Mouse (Mus musculus) MEL (cell line): ENCODE results near the gene Brms1. TPM values are rescaled to one million over a fixed set of nuclear protein-coding genes. Genes with fewer than 3 reads are reported as not detected.

Source experiments
- DNase-seq: peaks from one replicate; pipeline ENCODE4 v3.0.0; 2011; ENCODE audit warnings: low read depth, low spot score
- H3K27ac ChIP-seq: 2 replicates; pipeline ENCODE4 v1.5.1; 2012; ENCODE audit warnings: low read depth, mild to moderate bottlenecking, control low read depth, low read length, moderate library complexity; ENCODE audit not compliant: control insufficient read depth
- H3K27me3 ChIP-seq, 2 experiments: fragments of 150-350 bp in 1 of 2; sonication (generic) in 1 of 2; 2 replicates each; pipeline ENCODE4 v1.6.1; 2012; ENCODE audit warnings: low read length in 2 of 2, mild to moderate bottlenecking in 2 of 2, improper control_type of control experiment in 1 of 2, moderate library complexity in 1 of 2; ENCODE audit not compliant: insufficient read depth in 2 of 2, control insufficient read depth in 1 of 2
- H3K36me3 ChIP-seq, 2 experiments: 2 replicates each; pipeline ENCODE4 v1.6.1; 2012 to 2014; ENCODE audit warnings: low read length in 2 of 2, improper control_type of control experiment in 1 of 2, inconsistent platforms in 1 of 2, mild to moderate bottlenecking in 1 of 2; ENCODE audit not compliant: insufficient read depth in 2 of 2, control insufficient read depth in 1 of 2
- H3K4me1 ChIP-seq, 2 experiments: fragments of 150-350 bp in 1 of 2; sonication (generic) in 1 of 2; 2 replicates each; pipeline ENCODE4 v1.6.1; 2012; ENCODE audit warnings: low read length in 2 of 2, improper control_type of control experiment in 1 of 2, mild to moderate bottlenecking in 1 of 2; ENCODE audit not compliant: insufficient read depth in 2 of 2, control insufficient read depth in 1 of 2
- H3K4me3 ChIP-seq, 2 experiments: fragments of 150-350 bp in 1 of 2; sonication (generic) in 1 of 2; 2 replicates each; pipeline ENCODE4 v1.5.1; 2012; ENCODE audit warnings: low read depth in 2 of 2, low read length in 2 of 2, mild to moderate bottlenecking in 2 of 2, moderate library complexity in 2 of 2, control low read depth in 1 of 2, improper control_type of control experiment in 1 of 2; ENCODE audit not compliant: control insufficient read depth in 1 of 2, insufficient read depth in 1 of 2
- H3K79me2 ChIP-seq: 2 replicates; pipeline ENCODE4 v1.6.1; 2012; ENCODE audit warnings: mild to moderate bottlenecking, low read length, moderate library complexity; ENCODE audit not compliant: control insufficient read depth, poor library complexity, insufficient read depth
- H3K9ac ChIP-seq: 2 replicates; pipeline ENCODE4 v1.6.1; 2012; ENCODE audit warnings: low read depth, mild to moderate bottlenecking, control low read depth, low read length, moderate library complexity; ENCODE audit not compliant: control insufficient read depth, poor library complexity, severe bottlenecking
- H3K9me3 ChIP-seq: fragments of 150-350 bp; sonication (generic); replicated peaks from 2 replicates; pipeline ENCODE4 v1.6.1; 2012; ENCODE audit warnings: mild to moderate bottlenecking, low read length, improper control_type of control experiment, moderate library complexity; ENCODE audit not compliant: insufficient read depth
- CTCF ChIP-seq, 3 experiments: IDR thresholded peaks in 2 of 3; conservative IDR thresholded peaks in 1 of 3; 2 replicates each; pipeline ENCODE4 v1.5.1; 2011 to 2012; ENCODE audit warnings: low read length in 3 of 3, low read depth in 2 of 3, mild to moderate bottlenecking in 2 of 3, improper control_type of control experiment in 1 of 3, inconsistent platforms in 1 of 3, mixed read lengths in 1 of 3, moderate library complexity in 1 of 3; ENCODE audit not compliant: control insufficient read depth in 1 of 3, insufficient read depth in 1 of 3, poor library complexity in 1 of 3, severe bottlenecking in 1 of 3
- HCFC1 ChIP-seq: IDR thresholded peaks from 2 replicates; pipeline ENCODE4 v1.6.1; 2012; ENCODE audit warnings: low read depth, mild to moderate bottlenecking, inconsistent platforms, low read length, improper control_type of control experiment, moderate library complexity
- POLR2A ChIP-seq, 2 experiments: IDR thresholded peaks; 2 replicates each; pipeline ENCODE4 v1.6.1; 2011 to 2012; ENCODE audit warnings: low read length in 2 of 2, mild to moderate bottlenecking in 2 of 2, control low read depth in 1 of 2, improper control_type of control experiment in 1 of 2, low read depth in 1 of 2, moderate library complexity in 1 of 2; ENCODE audit not compliant: control insufficient read depth in 1 of 2, insufficient read depth in 1 of 2, poor library complexity in 1 of 2
- POLR2AphosphoS2 ChIP-seq: IDR thresholded peaks from 2 replicates; pipeline ENCODE4 v1.6.1; 2011; ENCODE audit warnings: low read length, improper control_type of control experiment
- POLR2AphosphoS5 ChIP-seq: IDR thresholded peaks from 2 replicates; pipeline ENCODE4 v1.6.1; 2012; ENCODE audit warnings: low read depth, borderline replicate concordance, mild to moderate bottlenecking, inconsistent platforms, low read length, moderate library complexity, mixed read lengths
- SIN3A ChIP-seq: IDR thresholded peaks from 2 replicates; pipeline ENCODE4 v1.6.1; 2012; ENCODE audit warnings: low read length, improper control_type of control experiment, inconsistent platforms
- TBP ChIP-seq: IDR thresholded peaks from 2 replicates; pipeline ENCODE4 v1.8.0; 2011; ENCODE audit warnings: low read depth, low read length, improper control_type of control experiment
- TCF12 ChIP-seq: IDR thresholded peaks from 2 replicates; pipeline ENCODE4 v1.6.1; 2014; ENCODE audit warnings: low read depth, mild to moderate bottlenecking, inconsistent platforms, low read length, improper control_type of control experiment, moderate library complexity
- USF1 ChIP-seq: IDR thresholded peaks from 2 replicates; pipeline ENCODE4 v1.6.1; 2014; ENCODE audit warnings: low read depth, mild to moderate bottlenecking, inconsistent platforms, low read length, improper control_type of control experiment, moderate library complexity
- USF2 ChIP-seq, 2 experiments: IDR thresholded peaks; 2 replicates each; pipeline ENCODE4 v1.6.1; 2011 to 2012; ENCODE audit warnings: improper control_type of control experiment in 2 of 2, low read length in 2 of 2, borderline replicate concordance in 1 of 2, inconsistent platforms in 1 of 2, low read depth in 1 of 2, mild to moderate bottlenecking in 1 of 2; ENCODE audit not compliant: insufficient read depth in 1 of 2
- ZC3H11A ChIP-seq: IDR thresholded peaks from 2 replicates; pipeline ENCODE4 v1.6.1; 2012; ENCODE audit warnings: low read depth, mild to moderate bottlenecking, inconsistent platforms, low read length, improper control_type of control experiment
- polyA plus RNA-seq, 2 experiments: library from polyadenylated mRNA; stranded (reverse) in 1 of 2; unstranded in 1 of 2; fragments of >175 nt in 1 of 2; fragments of >200 nt in 1 of 2; gene quantifications; 2 replicates each; pipeline versions ENCODE4 v1.2.1 to v1.2.4; 2012; ENCODE audit warnings: low replicate concordance in 2 of 2, low read depth in 1 of 2; ENCODE audit not compliant: insufficient read length in 2 of 2, insufficient read depth in 1 of 2, missing spikeins in 1 of 2
- total RNA-seq: library from RNA; depleted of rRNA; stranded (reverse); fragments of 300-350 nt; gene quantifications from 2 replicates; pipeline ENCODE4 v1.2.3, GENCODE M21; 2012

Brms1 gene
- total and polyA plus RNA-seq, 3 experiments, result 29.6 to 78.6 TPM; not detected in 1

DNA sequence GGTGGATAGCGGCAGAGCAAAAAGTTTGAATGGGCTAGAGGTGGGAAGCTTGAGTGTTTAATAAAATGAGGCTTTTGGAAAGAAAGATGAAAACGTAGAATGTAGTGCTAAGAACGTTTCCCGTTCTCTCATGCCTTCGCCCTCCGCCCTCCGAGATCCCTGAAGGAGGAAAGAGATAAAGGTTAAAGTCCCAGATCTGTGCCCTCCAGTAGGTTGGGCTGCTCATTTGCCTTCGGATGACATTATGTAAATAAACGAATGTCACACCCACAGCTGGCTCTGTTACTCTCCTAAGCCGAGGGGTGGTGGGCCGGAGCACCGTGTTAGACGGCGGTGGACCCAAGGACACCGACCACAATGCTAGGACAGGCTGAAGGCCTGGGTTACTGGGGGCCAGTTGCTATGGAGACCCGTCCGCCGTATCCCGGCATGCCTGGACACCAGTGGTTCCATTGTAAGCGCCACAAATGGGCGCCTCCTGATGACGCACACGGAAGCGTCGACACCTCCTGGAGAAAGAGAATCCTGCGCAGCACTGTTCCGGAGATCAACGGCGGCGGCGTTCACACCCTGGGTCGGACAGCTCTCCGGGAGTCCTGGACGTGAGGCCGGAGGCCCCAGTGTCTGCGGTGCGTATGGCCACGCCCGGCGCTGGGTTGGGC lies at the start of gene Brms1 (continued):
- TF ChIP-seq TBP (peak; percentile 45; the same call in 1 of the 2 replicates), ZC3H11A (no peak), TCF12 (peak; percentile 49), HCFC1 (peak; percentile 96)

DNA sequence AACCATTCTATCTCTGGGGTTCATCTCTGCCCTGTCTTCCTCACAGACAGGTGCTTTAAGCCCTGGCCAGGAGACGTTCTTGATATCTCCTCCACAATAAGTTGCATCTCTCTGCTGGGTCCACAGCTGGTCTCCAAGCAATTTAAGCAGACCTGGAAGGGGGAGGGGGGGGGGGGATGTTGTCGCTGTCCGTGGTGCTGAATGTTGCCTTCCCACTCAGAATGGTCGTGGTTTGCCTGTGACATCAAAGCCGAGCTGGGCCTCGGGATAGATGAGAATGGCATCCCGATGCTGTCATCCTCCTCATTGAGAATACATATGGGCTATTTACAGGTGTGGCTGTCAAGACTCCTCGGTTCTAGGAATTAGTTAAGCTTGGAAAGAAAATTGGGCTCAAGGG lies 48.8 kb upstream of the Brms1 start:
- no peaks in the 10 kb centered on the region for H3K4me1 ChIP-seq
- H3K36me3 ChIP-seq, result no peaks in the 10 kb centered on the region
- H3K9me3 ChIP-seq, result no peaks in the 10 kb centered on the region
- TF ChIP-seq SIN3A (peak; percentile 47), TCF12 (no peak), HCFC1 (no peak), POLR2A (IDR thresholded peaks at IDR 0.05; ENCODE audit: control insufficient read depth in 1 of 2, insufficient read depth in 1 of 2, low read depth in 1 of 2, low read length in 2 of 2, poor library complexity in 1 of 2) (no peak)
- TF ChIP-seq, all 39 proteins: peak for 1
- DNase-seq, result peak; percentile 36
- Histone ChIP-seq H3K27me3 (peaks cover 0 to 6% of the 10 kb centered on the region in 2 experiments; a peak in 3 of 4 replicates), H3K4me3 (no peak overlapping the region), H3K9ac (no peak overlapping the region), H3K27ac (no peak overlapping the region), H3K79me2 (no peaks in the 10 kb centered on the region)

DNA sequence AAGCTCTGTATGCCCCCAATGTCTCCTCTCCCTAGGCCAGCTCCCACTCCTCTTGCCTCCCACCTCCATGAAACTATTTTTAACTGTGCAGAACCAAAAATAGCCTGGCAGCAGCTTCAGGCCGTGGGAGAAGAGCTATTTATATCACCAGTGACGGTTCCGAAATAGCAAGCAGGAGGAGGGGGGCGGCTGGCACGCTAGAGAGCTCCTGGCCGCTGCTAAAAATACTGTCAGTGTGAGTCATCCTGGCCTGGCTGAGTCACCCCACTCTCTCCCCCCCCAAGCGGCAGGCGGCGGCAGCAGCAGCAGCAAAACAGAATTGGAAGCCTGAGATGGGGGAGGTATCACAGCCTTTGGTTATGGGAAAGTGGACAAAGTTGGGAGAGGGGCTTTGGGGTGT lies 48.2 kb upstream of the Brms1 start:
- DNase-seq, result peak; percentile 56
- peaks cover 0 to 9% of the 10 kb centered on the region in 2 experiments; a peak in 3 of 4 replicates for H3K27me3 ChIP-seq
- no peak overlapping the region for H3K4me3 ChIP-seq
- no peaks in the 10 kb centered on the region for H3K9me3 ChIP-seq
- H3K79me2 ChIP-seq, result no peaks in the 10 kb centered on the region
- no peaks in the 10 kb centered on the region for H3K4me1 ChIP-seq
- TF ChIP-seq CTCF (IDR thresholded peaks at IDR 0.05 in 2 of 3, conservative IDR thresholded peaks at IDR 0.05 in 1 of 3; ENCODE audit: control insufficient read depth in 1 of 3, insufficient read depth in 1 of 3, low read depth in 2 of 3, low read length in 3 of 3, poor library complexity in 1 of 3, severe bottlenecking in 1 of 3) (0 out of 6 replicates have a peak, but pooled peaks of 1 of the 3 experiments have one; percentile 10), POLR2AphosphoS2 (no peak)
- no peak overlapping the region for H3K9ac ChIP-seq
- H3K36me3 ChIP-seq, result no peaks in the 10 kb centered on the region
- H3K27ac ChIP-seq, result no peak overlapping the region

DNA sequence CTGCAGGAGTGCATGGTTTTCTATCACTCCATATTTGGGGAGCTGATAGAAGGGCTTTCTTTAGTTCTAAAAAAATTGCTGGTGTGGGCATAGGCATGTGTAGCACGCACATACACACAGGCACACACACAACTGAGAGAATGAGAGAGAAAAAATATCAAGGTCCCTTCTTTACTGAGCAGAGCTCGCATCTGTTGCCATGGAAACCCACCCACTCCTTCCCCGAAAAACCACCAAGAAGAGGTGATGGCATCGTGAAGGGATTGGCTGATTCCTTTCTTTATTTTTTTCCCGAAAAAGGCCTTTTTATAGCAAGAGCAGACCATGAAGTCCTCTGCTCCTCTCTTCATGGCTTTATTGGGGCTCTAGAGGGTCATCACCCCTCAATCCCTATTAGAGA lies 47.1 kb upstream of the Brms1 start:
- no peak overlapping the region for H3K9ac ChIP-seq
- H3K4me1 ChIP-seq, result no peaks in the 10 kb centered on the region
- no peak for DNase-seq
- H3K27me3 ChIP-seq, result peaks cover 0 to 12% of the 10 kb centered on the region in 2 experiments; a peak in 3 of 4 replicates
- H3K9me3 ChIP-seq, result no peaks in the 10 kb centered on the region
- no peaks in the 10 kb centered on the region for H3K79me2 ChIP-seq
- no peaks in the 10 kb centered on the region for H3K36me3 ChIP-seq
- TF ChIP-seq USF2 (IDR thresholded peaks at IDR 0.05; ENCODE audit: borderline replicate concordance in 1 of 2, insufficient read depth in 1 of 2, low read depth in 1 of 2, low read length in 2 of 2) (no peak), USF1 (no peak), POLR2AphosphoS5 (no peak)
- H3K4me3 ChIP-seq, result no peak overlapping the region
- H3K27ac ChIP-seq, result no peak overlapping the region
